Mouse (Mus musculus) liver, embryonic 11.5 days (tissue): ENCODE results near the gene Pfn1. TPM values are rescaled to one million over a fixed set of nuclear protein-coding genes. Genes with fewer than 3 reads are reported as not detected.

Experiments used
- ATAC-seq: fragments of 200-750 bp; cut with Nextera tagmentation; replicated peaks from 2 replicates; pipeline ENCODE4 v1.8.0; 2017; ENCODE audit warnings: moderate number of reproducible peaks, mild to moderate bottlenecking, moderate TSS enrichment, moderate library complexity; ENCODE audit not compliant: low FRiP score
- DNase-seq: peaks from one replicate; pipeline ENCODE4 v3.0.0-alpha.2; 2017; ENCODE audit warnings: low spot score
- H3K27ac ChIP-seq: fragments of 300-500 bp; sonication (generic); 2 replicates; pipeline ENCODE4 v1.5.1; 2014; ENCODE audit warnings: mild to moderate bottlenecking, low read depth, low read length, control low read depth
- H3K27me3 ChIP-seq: fragments of 300-500 bp; sonication (generic); replicated peaks from 2 replicates; pipeline ENCODE4 v1.6.1; 2014; ENCODE audit warnings: low read length, mixed read lengths; ENCODE audit not compliant: control insufficient read depth, insufficient read depth
- H3K36me3 ChIP-seq: fragments of 300-500 bp; sonication (generic); 2 replicates; pipeline ENCODE4 v1.6.1; 2014; ENCODE audit warnings: mild to moderate bottlenecking, low read length, moderate library complexity, mixed read lengths; ENCODE audit not compliant: control insufficient read depth, insufficient read depth
- H3K4me1 ChIP-seq: fragments of 300-500 bp; sonication (generic); replicated peaks from 2 replicates; pipeline ENCODE4 v1.6.1; 2014; ENCODE audit warnings: low read length, mixed read lengths; ENCODE audit not compliant: control insufficient read depth, insufficient read depth
- H3K4me2 ChIP-seq: fragments of 300-500 bp; sonication (generic); 2 replicates; pipeline ENCODE4 v1.6.1; 2014; ENCODE audit warnings: mild to moderate bottlenecking, control low read depth, moderate library complexity
- H3K4me3 ChIP-seq: fragments of 300-500 bp; sonication (generic); 2 replicates; pipeline ENCODE4 v1.5.1; 2014; ENCODE audit warnings: low read depth, low read length, control low read depth
- H3K9ac ChIP-seq: fragments of 300-500 bp; sonication (generic); 2 replicates; pipeline ENCODE4 v1.6.1; 2014; ENCODE audit warnings: low read depth, low read length, control low read depth
- H3K9me3 ChIP-seq: fragments of 300-500 bp; sonication (generic); 2 replicates; pipeline ENCODE4 v1.6.1; 2016; ENCODE audit warnings: low read length, inconsistent platforms, mixed read lengths; ENCODE audit not compliant: control insufficient read depth
- WGBS: fragments of 180-500 bp; shearing (Covaris S2); extraction: QIAGEN DNeasy Blood & Tissue Kit; methylation state at CpG from one replicate; pipeline ENCODE4 v1.1.7; 2014; 5-methylcytosine and 5-hydroxymethylcytosine counted together
- polyA plus RNA-seq: library from polyadenylated mRNA; unstranded; fragments of >200 nt; fragmentation: Nextera tagmentation; extraction: Ambion mirVana; gene quantifications from 2 replicates; pipeline ENCODE4 v1.2.1, GENCODE M21; 2014

Gene Pfn1
- polyA plus RNA-seq, 1 experiment from 2014 or later = 2,367 TPM

- H3K4me3 ChIP-seq = peak overlapping the region; percentile 23
- WGBS = 79% methylated on average over 8 of the region's 8 CpGs
- H3K27ac ChIP-seq = 0 out of 2 replicates have a peak overlapping the region, but pooled peaks have one; percentile 82
- ATAC-seq (no peak), DNase-seq (no peak)
- peak overlapping the region; percentile 52 for H3K4me2 ChIP-seq
- no peaks in the 10 kb centered on the region for H3K27me3 ChIP-seq
- H3K9me3 ChIP-seq = no peaks in the 10 kb centered on the region
- H3K4me1 ChIP-seq = peaks cover 34% of the 10 kb centered on the region
- peaks cover 13% of the 10 kb centered on the region for H3K36me3 ChIP-seq
- H3K9ac ChIP-seq = 0 out of 2 replicates have a peak overlapping the region, but pooled peaks have one; percentile 11
These were observed 14.5 kb downstream of the Pfn1 start for GRCm38 (mm10) chr11:70639976-70640375.

DNA sequence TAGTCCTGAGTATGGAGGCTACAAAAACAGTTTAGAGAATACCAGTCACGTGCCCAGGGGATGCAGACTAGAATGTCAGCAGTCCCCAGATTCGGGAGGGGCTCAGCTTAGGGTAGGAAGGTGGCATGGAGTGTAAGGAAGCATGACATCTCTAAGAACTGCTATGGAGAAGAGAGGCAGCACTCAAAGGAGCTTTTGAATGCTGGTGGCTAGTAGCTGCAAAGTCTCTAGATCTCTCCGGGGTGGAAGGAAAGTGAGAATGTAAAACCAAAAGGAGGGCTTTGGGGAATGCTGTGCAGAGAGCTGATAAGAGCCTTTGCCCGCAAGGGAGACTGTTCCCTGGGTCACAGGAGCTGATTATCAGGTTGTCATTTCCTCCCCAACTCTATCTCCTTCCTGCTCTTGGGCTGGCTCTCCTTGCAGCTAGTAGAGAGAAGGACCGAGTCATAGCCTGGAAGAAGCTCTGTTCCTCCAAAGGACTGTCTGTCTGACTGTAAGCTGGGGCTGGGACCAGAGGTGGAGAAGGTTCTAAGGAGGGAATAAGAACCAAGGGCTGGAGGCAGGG is 15.6 kb downstream of the Pfn1 start, which contains the start of gene Gp1ba:
Gene Gp1ba, plus strand, starts transcription at position 409 of the 565 bp plus-strand sequence.
- Histone ChIP-seq H3K4me1 (peaks cover 34% of the 10 kb centered on the region), H3K9ac (peak within 1 kb of the TSS; percentile 47), H3K9me3 (no peaks in the 10 kb centered on the region), H3K27me3 (no peaks in the 10 kb centered on the region), H3K36me3 (peaks cover 4% of the 10 kb centered on the region), H3K27ac (peak within 1 kb of the TSS; percentile 82), H3K4me2 (peak within 1 kb of the TSS; percentile 52), H3K4me3 (peak within 1 kb of the TSS; percentile 23)
- 7% methylated on average over 5 of the region's 5 CpGs for WGBS
- ATAC-seq = peak; percentile 92
- DNase-seq = peak; percentile 46

DNA sequence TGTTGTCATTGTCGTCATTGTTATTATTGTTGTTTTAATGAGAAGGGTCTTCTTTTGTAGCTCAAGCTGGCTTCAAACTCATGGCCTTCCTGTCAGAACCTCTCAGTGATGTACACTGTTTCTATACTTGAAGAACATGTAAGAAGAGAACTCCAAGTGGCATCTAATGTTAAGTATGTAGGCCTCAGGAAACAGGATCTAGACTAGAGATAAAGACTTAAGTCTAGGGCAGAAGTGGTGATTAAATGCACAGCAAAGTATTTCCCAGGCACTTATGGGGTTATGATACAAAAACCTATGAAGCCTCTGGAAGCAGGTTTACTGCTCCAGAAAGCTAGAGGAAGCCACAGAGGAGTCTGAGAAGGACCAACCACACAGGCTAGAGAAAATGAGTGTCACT is 16.2 kb downstream of the Pfn1 start:
- ATAC-seq = no peak
- peaks cover 34% of the 10 kb centered on the region for H3K4me1 ChIP-seq
- peak overlapping the region; percentile 82 for H3K27ac ChIP-seq
- H3K9me3 ChIP-seq = no peaks in the 10 kb centered on the region
- no peaks in the 10 kb centered on the region for H3K27me3 ChIP-seq
- peak overlapping the region; percentile 23; the same call in 1 of the 2 replicates for H3K4me3 ChIP-seq
- DNase-seq = no peak
- H3K4me2 ChIP-seq = peak overlapping the region; percentile 52
- H3K36me3 ChIP-seq = peaks cover 4% of the 10 kb centered on the region; the same call in 1 of the 2 replicates
- peak overlapping the region; percentile 47 for H3K9ac ChIP-seq
- WGBS = 57% methylated on average over 1 of the region's 1 CpGs

DNA sequence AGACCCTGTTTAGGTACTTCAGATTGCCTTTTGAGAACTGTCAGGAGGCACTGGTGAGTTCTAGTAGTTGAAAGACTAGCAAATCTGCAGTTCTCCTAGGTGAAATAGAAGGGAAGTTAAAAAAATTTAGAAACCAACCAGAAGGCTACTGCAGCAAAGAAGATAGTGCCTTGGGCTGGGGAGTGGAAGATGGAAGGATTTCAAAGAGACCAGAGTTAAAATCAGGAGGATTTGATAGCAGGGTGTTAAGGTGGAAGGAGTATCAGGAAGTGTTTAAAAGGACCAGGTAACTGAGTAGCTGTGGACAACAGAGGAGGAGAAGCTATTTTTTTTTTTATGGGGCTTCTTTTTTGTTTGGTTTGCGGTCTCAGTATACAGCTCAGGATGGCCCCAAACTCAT is 16.7 kb downstream of the Pfn1 start:
- 82% methylated on average over 1 of the region's 1 CpGs for WGBS
- Histone ChIP-seq H3K27ac (peak overlapping the region; percentile 82), H3K36me3 (0 out of 2 replicates have a peak, but pooled peaks cover under 1% of the 10 kb centered on the region), H3K9ac (no peak overlapping the region), H3K4me1 (peaks cover 34% of the 10 kb centered on the region), H3K27me3 (no peaks in the 10 kb centered on the region), H3K9me3 (no peaks in the 10 kb centered on the region), H3K4me3 (no peak overlapping the region), H3K4me2 (peak overlapping the region; percentile 52)
- ATAC-seq (no peak), DNase-seq (no peak)

GRCm38 (mm10) chr11:70635601-70636000 is 18.8 kb downstream of the Pfn1 start:
- 84% methylated on average over 4 of the region's 4 CpGs for WGBS
- Histone ChIP-seq H3K9me3 (no peaks in the 10 kb centered on the region), H3K9ac (no peak overlapping the region), H3K27ac (no peak overlapping the region), H3K4me1 (peaks cover 33% of the 10 kb centered on the region), H3K4me3 (no peak overlapping the region), H3K36me3 (no peaks in the 10 kb centered on the region), H3K27me3 (no peaks in the 10 kb centered on the region), H3K4me2 (no peak overlapping the region)
- DNase-seq (no peak), ATAC-seq (no peak)

DNA sequence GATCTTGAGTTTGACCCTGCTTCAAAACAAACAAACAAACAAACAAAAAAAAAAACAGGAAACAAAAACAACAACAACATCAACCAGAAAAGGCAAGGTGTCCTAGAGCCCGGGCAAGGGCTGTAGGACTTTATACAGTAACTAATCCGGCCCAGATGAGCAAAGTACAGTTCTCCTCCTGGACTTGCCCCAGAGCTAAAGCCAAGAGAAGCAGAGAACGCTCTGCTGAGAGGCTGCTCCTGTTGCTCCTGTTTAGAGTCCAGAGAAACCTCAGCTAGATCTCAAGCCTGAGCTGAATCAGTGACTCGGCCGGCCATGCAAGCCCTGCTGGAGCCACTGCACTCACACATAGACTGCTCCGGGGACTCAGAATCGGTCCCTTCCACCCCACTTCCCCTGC is 24.3 kb downstream of the Pfn1 start:
- Histone ChIP-seq H3K4me1 (no peaks in the 10 kb centered on the region; the same call in 1 of the 2 replicates), H3K9me3 (no peaks in the 10 kb centered on the region), H3K36me3 (no peaks in the 10 kb centered on the region), H3K27ac (no peak overlapping the region), H3K4me3 (no peak overlapping the region), H3K9ac (no peak overlapping the region), H3K4me2 (no peak overlapping the region), H3K27me3 (no peaks in the 10 kb centered on the region)
- WGBS = 48% methylated on average over 7 of the region's 7 CpGs
- DNase-seq = no peak
- no peak for ATAC-seq

GRCm38 (mm10) chr11:70629557-70629956 is 24.9 kb downstream of the Pfn1 start:
- H3K4me2 ChIP-seq = no peak overlapping the region
- no peaks in the 10 kb centered on the region for H3K27me3 ChIP-seq
- H3K9me3 ChIP-seq = no peaks in the 10 kb centered on the region
- no peak overlapping the region for H3K27ac ChIP-seq
- 38% methylated on average over 5 of the region's 5 CpGs for WGBS
- ATAC-seq (no peak), DNase-seq (no peak)
- no peak overlapping the region for H3K9ac ChIP-seq
- H3K36me3 ChIP-seq = no peaks in the 10 kb centered on the region
- no peak overlapping the region for H3K4me3 ChIP-seq
- no peaks in the 10 kb centered on the region; the same call in 1 of the 2 replicates for H3K4me1 ChIP-seq

GRCm38 (mm10) chr11:70628431-70628830 is 26.0 kb downstream of the Pfn1 start:
- no peaks in the 10 kb centered on the region; the same call in 1 of the 2 replicates for H3K4me1 ChIP-seq
- H3K4me2 ChIP-seq = no peak overlapping the region
- no peaks in the 10 kb centered on the region for H3K36me3 ChIP-seq
- ATAC-seq (no peak), DNase-seq (no peak)
- H3K4me3 ChIP-seq = no peak overlapping the region
- WGBS = 46% methylated on average over 2 of the region's 2 CpGs
- H3K27ac ChIP-seq = no peak overlapping the region
- no peak overlapping the region for H3K9ac ChIP-seq
- no peaks in the 10 kb centered on the region for H3K9me3 ChIP-seq
- no peaks in the 10 kb centered on the region for H3K27me3 ChIP-seq

DNA sequence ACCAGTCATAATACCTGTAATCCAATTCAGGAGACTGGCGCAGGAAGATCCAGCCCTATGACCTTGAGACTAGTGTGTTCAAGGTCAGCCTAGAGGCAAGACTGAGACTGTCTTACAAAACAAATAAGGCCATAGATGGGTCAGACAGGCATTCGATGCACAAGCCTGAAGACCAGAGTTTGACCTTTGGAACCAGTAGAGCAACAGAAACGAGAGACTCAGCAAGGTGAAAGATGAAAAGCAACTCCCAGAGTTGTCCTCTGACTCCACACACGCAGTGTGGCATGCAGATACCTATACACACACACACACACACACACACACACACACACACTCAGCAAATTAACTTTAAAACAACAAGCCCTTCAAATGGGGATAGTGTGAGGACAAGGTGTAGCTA is 27.6 kb downstream of the Pfn1 start:
- peaks cover 6% of the 10 kb centered on the region for H3K4me1 ChIP-seq
- ATAC-seq = no peak
- no peaks in the 10 kb centered on the region for H3K36me3 ChIP-seq
- H3K27ac ChIP-seq = no peak overlapping the region
- no peak overlapping the region for H3K9ac ChIP-seq
- H3K9me3 ChIP-seq = no peaks in the 10 kb centered on the region
- H3K27me3 ChIP-seq = no peaks in the 10 kb centered on the region
- 70% methylated on average over 4 of the region's 4 CpGs for WGBS
- no peak overlapping the region for H3K4me2 ChIP-seq
- DNase-seq = no peak
- H3K4me3 ChIP-seq = no peak overlapping the region
